Mouse (Mus musculus): ENCODE measurements around the gene Slc43a3. TPM values are rescaled to one million over a fixed set of nuclear protein-coding genes. Genes with fewer than 3 reads are reported as not detected.
A peak's percentile ranks its signal among the peaks of the same experiment; 100 is the strongest.
"Not testable (repeated sequence)": the region's sequence is repeated elsewhere in the genome, so short reads cannot be mapped to it uniquely, and the experiment has no call there.

Slc43a3 gene
- polyA plus RNA-seq, 1 experiment: 64.3 TPM

- Histone ChIP-seq H3K4me3 (ENCODE audit: control insufficient read depth, insufficient read depth, low read length) (no peak overlapping the region), H3K36me3 (ENCODE audit: control insufficient read depth, insufficient read depth, low read length) (no peaks in the 10 kb centered on the region), H3K27ac (ENCODE audit: control insufficient read depth, insufficient read depth, low read length) (no peak overlapping the region), H3K4me1 (replicated peaks; ENCODE audit: control insufficient read depth, insufficient read depth, low read length) (peaks cover 14% of the 10 kb centered on the region), H3K27me3 (ENCODE audit: control insufficient read depth, insufficient read depth, low read length) (peaks cover 21% of the 10 kb centered on the region)
- WGBS: 1% methylated on average over 5 of the region's 5 CpGs
- DNase-seq: peak; percentile 75
- no peak for TF ChIP-seq POLR2A (IDR thresholded peaks at IDR 0.05; ENCODE audit: control insufficient read depth, extremely low read depth, insufficient read depth, low read length, poor library complexity)
- peak; percentile 82; the same call in 1 of the 2 replicates for TF ChIP-seq CTCF (IDR thresholded peaks at IDR 0.05; ENCODE audit: borderline replicate concordance, control insufficient read depth, extremely low read depth, insufficient read depth, low read length, poor library complexity)
Observed at GRCm38 (mm10) chr2:84890045-84890340, 46.4 kb upstream of the Slc43a3 start.

DNA sequence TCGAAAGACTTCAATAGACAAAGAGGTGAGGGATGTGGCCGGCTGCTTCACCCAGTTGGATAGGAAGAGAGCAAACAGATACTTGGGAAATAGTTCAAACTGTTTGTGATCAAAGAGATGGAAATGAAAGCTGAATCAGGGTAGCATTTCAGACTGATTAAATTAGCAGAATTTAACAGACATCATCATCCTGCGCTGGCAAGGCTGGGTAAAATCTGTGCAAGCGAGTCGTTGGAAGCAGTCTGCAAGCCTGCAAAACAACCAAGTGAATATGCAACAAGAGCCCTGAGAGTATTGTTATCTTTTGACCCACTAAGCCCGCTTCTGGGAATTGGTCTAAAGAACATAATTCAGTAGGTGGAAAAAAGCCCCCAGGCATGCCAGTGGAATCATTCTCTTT lies 43.0 kb upstream of the Slc43a3 start:
- TF ChIP-seq CTCF (IDR thresholded peaks at IDR 0.05; ENCODE audit: borderline replicate concordance, control insufficient read depth, extremely low read depth, insufficient read depth, low read length, poor library complexity): no peak
- TF ChIP-seq POLR2A (IDR thresholded peaks at IDR 0.05; ENCODE audit: control insufficient read depth, extremely low read depth, insufficient read depth, low read length, poor library complexity): no peak
- Histone ChIP-seq H3K27ac (ENCODE audit: control insufficient read depth, insufficient read depth, low read length) (no peak overlapping the region), H3K4me1 (replicated peaks; ENCODE audit: control insufficient read depth, insufficient read depth, low read length) (0 out of 2 replicates have a peak, but pooled peaks cover 6% of the 10 kb centered on the region), H3K27me3 (ENCODE audit: control insufficient read depth, insufficient read depth, low read length) (no peaks in the 10 kb centered on the region; the same call in 1 of the 2 replicates), H3K4me3 (ENCODE audit: control insufficient read depth, insufficient read depth, low read length) (no peak overlapping the region), H3K36me3 (ENCODE audit: control insufficient read depth, insufficient read depth, low read length) (no peaks in the 10 kb centered on the region)
- DNase-seq: no peak
- 74% methylated on average over 6 of the region's 6 CpGs for WGBS

DNA sequence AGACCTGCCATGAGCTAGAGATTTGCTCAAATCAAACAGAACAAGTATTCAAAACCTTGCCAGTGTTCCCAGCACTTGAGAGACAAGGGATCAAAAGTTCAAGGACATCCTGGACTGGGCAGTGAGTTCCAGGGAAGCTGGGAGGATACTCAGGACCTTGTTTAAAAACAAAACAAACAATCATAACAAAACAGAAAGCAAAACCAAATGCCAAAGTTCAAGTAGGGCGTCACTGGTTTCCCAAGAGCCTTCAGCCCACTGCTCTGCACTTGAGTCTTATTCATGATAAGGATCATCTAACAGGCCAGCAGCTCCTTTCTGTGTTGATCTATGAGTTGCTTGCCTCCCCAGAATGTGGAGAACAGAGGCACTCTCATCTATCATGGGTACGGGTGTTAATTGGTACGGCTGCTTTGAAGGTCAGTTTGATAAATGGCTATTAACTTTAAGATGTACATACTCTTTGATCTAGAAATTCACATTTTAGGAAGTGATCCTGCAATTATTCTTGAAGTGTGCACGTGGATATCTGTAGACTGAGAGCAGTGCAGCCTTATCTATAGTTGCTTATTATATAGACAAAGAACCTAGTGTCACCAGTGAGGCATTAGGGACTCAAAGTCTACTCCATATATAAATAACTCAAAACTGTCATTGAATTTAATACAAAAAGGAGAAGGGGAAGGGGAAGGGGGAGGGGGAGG lies 40.7 kb upstream of the Slc43a3 start:
- H3K27ac ChIP-seq (ENCODE audit: control insufficient read depth, insufficient read depth, low read length): no peak overlapping the region
- H3K36me3 ChIP-seq (ENCODE audit: control insufficient read depth, insufficient read depth, low read length): no peaks in the 10 kb centered on the region
- H3K27me3 ChIP-seq (ENCODE audit: control insufficient read depth, insufficient read depth, low read length): no peaks in the 10 kb centered on the region; the same call in 1 of the 2 replicates
- no peak overlapping the region for H3K4me3 ChIP-seq (ENCODE audit: control insufficient read depth, insufficient read depth, low read length)
- TF ChIP-seq CTCF (IDR thresholded peaks at IDR 0.05; ENCODE audit: borderline replicate concordance, control insufficient read depth, extremely low read depth, insufficient read depth, low read length, poor library complexity) (no peak), POLR2A (IDR thresholded peaks at IDR 0.05; ENCODE audit: control insufficient read depth, extremely low read depth, insufficient read depth, low read length, poor library complexity) (no peak)
- H3K4me1 ChIP-seq (replicated peaks; ENCODE audit: control insufficient read depth, insufficient read depth, low read length): no peaks in the 10 kb centered on the region
- WGBS: 72% methylated on average over 4 of the region's 4 CpGs
- DNase-seq: no peak

GRCm38 (mm10) chr2:84896686-84897085 lies 39.7 kb upstream of the Slc43a3 start:
- H3K27ac ChIP-seq (ENCODE audit: control insufficient read depth, insufficient read depth, low read length); DNase-seq; H3K4me3 ChIP-seq (ENCODE audit: control insufficient read depth, insufficient read depth, low read length); H3K4me1 ChIP-seq (replicated peaks; ENCODE audit: control insufficient read depth, insufficient read depth, low read length); H3K27me3 ChIP-seq (ENCODE audit: control insufficient read depth, insufficient read depth, low read length); H3K36me3 ChIP-seq (ENCODE audit: control insufficient read depth, insufficient read depth, low read length): not testable (repeated sequence)
- 96% methylated on average over 6 of the region's 6 CpGs for WGBS

GRCm38 (mm10) chr2:84912722-84913121 lies 23.7 kb upstream of the Slc43a3 start:
- TF ChIP-seq CTCF (IDR thresholded peaks at IDR 0.05; ENCODE audit: borderline replicate concordance, control insufficient read depth, extremely low read depth, insufficient read depth, low read length, poor library complexity) (no peak), POLR2A (IDR thresholded peaks at IDR 0.05; ENCODE audit: control insufficient read depth, extremely low read depth, insufficient read depth, low read length, poor library complexity) (no peak)
- DNase-seq: no peak
- H3K27me3 ChIP-seq (ENCODE audit: control insufficient read depth, insufficient read depth, low read length): no peaks in the 10 kb centered on the region

DNA sequence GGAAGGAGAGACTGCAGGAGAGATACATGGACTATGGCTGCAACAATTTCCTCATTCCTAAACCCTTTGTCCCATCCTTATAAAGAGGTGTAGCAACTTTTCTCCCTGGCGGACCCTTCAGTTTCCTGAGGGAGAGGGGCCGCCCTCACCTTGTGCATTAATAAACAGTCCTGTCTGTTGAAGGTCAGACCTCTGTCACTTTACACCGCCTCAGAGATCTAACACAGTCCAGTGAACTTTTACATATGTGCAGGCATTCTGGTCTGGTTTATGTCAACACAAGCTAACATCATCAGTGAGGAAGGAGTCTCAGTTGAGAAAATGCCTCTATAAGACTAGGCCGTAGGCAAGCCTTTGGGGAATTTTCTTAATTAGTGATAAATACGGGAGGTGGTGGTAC lies 22.5 kb upstream of the Slc43a3 start:
- no peak for DNase-seq
- H3K27me3 ChIP-seq (ENCODE audit: control insufficient read depth, insufficient read depth, low read length): no peaks in the 10 kb centered on the region
- WGBS: 98% methylated on average over 5 of the region's 5 CpGs
- no peak for TF ChIP-seq POLR2A (IDR thresholded peaks at IDR 0.05; ENCODE audit: control insufficient read depth, extremely low read depth, insufficient read depth, low read length, poor library complexity)
- no peak for TF ChIP-seq CTCF (IDR thresholded peaks at IDR 0.05; ENCODE audit: borderline replicate concordance, control insufficient read depth, extremely low read depth, insufficient read depth, low read length, poor library complexity)
- no peak overlapping the region for H3K4me3 ChIP-seq (ENCODE audit: control insufficient read depth, insufficient read depth, low read length)
- H3K4me1 ChIP-seq (replicated peaks; ENCODE audit: control insufficient read depth, insufficient read depth, low read length): no peaks in the 10 kb centered on the region
- no peak overlapping the region for H3K27ac ChIP-seq (ENCODE audit: control insufficient read depth, insufficient read depth, low read length)
- H3K36me3 ChIP-seq (ENCODE audit: control insufficient read depth, insufficient read depth, low read length): no peaks in the 10 kb centered on the region

More at GRCm38 (mm10) chr2:84912722-84913121, 23.7 kb upstream of the Slc43a3 start:
- no peaks in the 10 kb centered on the region for H3K36me3 ChIP-seq (ENCODE audit: control insufficient read depth, insufficient read depth, low read length)
- H3K27ac ChIP-seq (ENCODE audit: control insufficient read depth, insufficient read depth, low read length): no peak overlapping the region
- H3K4me1 ChIP-seq (replicated peaks; ENCODE audit: control insufficient read depth, insufficient read depth, low read length): no peaks in the 10 kb centered on the region
- 88% methylated on average over 3 of the region's 3 CpGs for WGBS
- no peak overlapping the region for H3K4me3 ChIP-seq (ENCODE audit: control insufficient read depth, insufficient read depth, low read length)

DNA sequence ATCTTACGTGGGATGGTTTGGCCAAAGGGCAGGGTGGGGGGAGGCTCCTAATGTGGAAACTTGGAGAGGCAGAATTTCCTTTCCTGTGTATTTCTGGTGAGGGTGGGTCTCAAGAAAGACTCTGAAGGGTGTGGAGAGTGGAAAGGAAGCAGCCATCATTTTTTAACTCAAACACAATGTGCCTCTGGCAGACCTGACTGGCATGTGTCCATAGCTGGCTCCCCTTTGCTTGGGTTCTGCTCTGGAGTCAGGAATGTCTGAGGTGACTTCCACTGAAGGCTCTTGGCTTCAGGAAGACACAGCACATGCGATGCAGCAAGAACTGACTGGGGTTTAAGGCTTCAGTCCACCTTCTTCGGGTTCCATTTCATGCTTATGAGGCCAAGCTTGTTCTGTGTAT lies 21.0 kb upstream of the Slc43a3 start:
- H3K4me3 ChIP-seq (ENCODE audit: control insufficient read depth, insufficient read depth, low read length): no peak overlapping the region
- DNase-seq: no peak
- no peaks in the 10 kb centered on the region for H3K27me3 ChIP-seq (ENCODE audit: control insufficient read depth, insufficient read depth, low read length)
- 88% methylated on average over 3 of the region's 3 CpGs for WGBS
- H3K4me1 ChIP-seq (replicated peaks; ENCODE audit: control insufficient read depth, insufficient read depth, low read length): no peaks in the 10 kb centered on the region
- no peaks in the 10 kb centered on the region for H3K36me3 ChIP-seq (ENCODE audit: control insufficient read depth, insufficient read depth, low read length)
- no peak for TF ChIP-seq CTCF (IDR thresholded peaks at IDR 0.05; ENCODE audit: borderline replicate concordance, control insufficient read depth, extremely low read depth, insufficient read depth, low read length, poor library complexity)
- no peak for TF ChIP-seq POLR2A (IDR thresholded peaks at IDR 0.05; ENCODE audit: control insufficient read depth, extremely low read depth, insufficient read depth, low read length, poor library complexity)
- no peak overlapping the region for H3K27ac ChIP-seq (ENCODE audit: control insufficient read depth, insufficient read depth, low read length)
